Mouse (Mus musculus): ENCODE measurements at regions not wholly inside any gene's neighbourhood (a gene's known extent, or its start where the extent isn't known, plus 50 kb on each side); places are given as distances from the start of the nearest gene placed in this dataset.

- no peak overlapping the region for H3K4me2 ChIP-seq (replicated peaks)
- no peak overlapping the region for H3K27ac ChIP-seq
- 80% methylated on average over 4 of the region's 4 CpGs for WGBS
- H3K4me1 ChIP-seq, result no peaks in the 10 kb centered on the region
- ATAC-seq (ENCODE audit: low FRiP score, low read depth), result no peak
- H3K27me3 ChIP-seq (replicated peaks), result no peaks in the 10 kb centered on the region
- no peaks in the 10 kb centered on the region for H3K9me3 ChIP-seq
- no peak overlapping the region for H3K4me3 ChIP-seq
- no peak overlapping the region for H3K9ac ChIP-seq
- no peaks in the 10 kb centered on the region for H3K36me3 ChIP-seq
Observed at GRCm38 (mm10) chr6:112544315-112544714, 54.6 kb upstream of the Oxtr start.

DNA sequence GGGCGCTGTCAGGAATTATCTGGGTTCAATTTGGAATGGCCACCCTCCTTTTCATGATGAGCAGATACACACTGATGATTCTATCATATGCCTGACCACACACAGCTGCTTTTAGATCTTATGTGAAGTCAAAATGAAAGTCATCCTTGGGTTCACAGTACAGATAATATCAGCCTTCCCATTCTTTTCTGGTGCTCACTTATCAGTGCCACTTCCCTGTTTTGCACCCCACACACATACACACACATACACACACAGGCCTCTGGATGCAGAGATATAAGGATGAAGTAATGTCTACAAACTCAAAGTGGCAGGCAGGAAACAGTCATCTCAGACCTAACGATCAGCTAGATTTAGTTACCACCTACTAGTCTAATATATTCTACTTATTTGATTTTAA, 52.9 kb upstream of the Oxtr start:
- H3K9me3 ChIP-seq, result no peaks in the 10 kb centered on the region
- no peak overlapping the region for H3K4me2 ChIP-seq (replicated peaks)
- no peak overlapping the region for H3K27ac ChIP-seq
- H3K36me3 ChIP-seq, result no peaks in the 10 kb centered on the region
- H3K4me1 ChIP-seq, result no peaks in the 10 kb centered on the region
- ATAC-seq (ENCODE audit: low FRiP score, low read depth), result no peak
- no peaks in the 10 kb centered on the region for H3K27me3 ChIP-seq (replicated peaks)
- H3K4me3 ChIP-seq, result no peak overlapping the region
- 93% methylated on average over 2 of the region's 2 CpGs for WGBS
- H3K9ac ChIP-seq, result no peak overlapping the region
